Mouse (Mus musculus) CH12.LX (cell line): ENCODE data around the gene Hist1h2ae. TPM values are rescaled to one million over a fixed set of nuclear protein-coding genes. Genes with fewer than 3 reads are reported as not detected.
"Not testable (repeated sequence)": the region's sequence is repeated elsewhere in the genome, so short reads cannot be mapped to it uniquely, and the experiment has no call there.

Experiments
- DNase-seq: peaks from one replicate; pipeline ENCODE4 v3.0.0-alpha.2; 2013; ENCODE audit errors: extremely low read depth
- H3K27ac ChIP-seq: 2 replicates; pipeline ENCODE4 v1.5.1; 2012; ENCODE audit warnings: low read depth, mild to moderate bottlenecking, control low read depth, moderate library complexity; ENCODE audit not compliant: insufficient read depth
- H3K27me3 ChIP-seq: replicated peaks from 2 replicates; pipeline ENCODE3; 2012; ENCODE audit warnings: inconsistent platforms
- H3K36me3 ChIP-seq, 2 experiments: replicated peaks in 1 of 2; 2 replicates each; pipeline versions ENCODE3 to v1.6.1; 2012; ENCODE audit warnings: inconsistent platforms in 1 of 2, low read length in 1 of 2, mild to moderate bottlenecking in 1 of 2, mixed read lengths in 1 of 2, moderate library complexity in 1 of 2; ENCODE audit not compliant: control insufficient read depth in 1 of 2, insufficient read depth in 1 of 2
- H3K4me1 ChIP-seq, 2 experiments: 2 replicates each; pipeline ENCODE4 v1.6.1; 2012; ENCODE audit warnings: inconsistent platforms in 1 of 2, moderate library complexity in 1 of 2; ENCODE audit not compliant: insufficient read depth in 2 of 2, control insufficient read depth in 1 of 2
- H3K4me2 ChIP-seq: 2 replicates; pipeline ENCODE4 v1.6.1; 2012; ENCODE audit warnings: low read depth, mild to moderate bottlenecking, control low read depth; ENCODE audit not compliant: poor library complexity, insufficient read depth, severe bottlenecking
- H3K4me3 ChIP-seq, 3 experiments: fragments of 150-350 bp in 1 of 3; sonication (generic) in 1 of 3; replicated peaks in 1 of 3; 2 replicates each; pipeline versions ENCODE3 to v1.5.1; 2011 to 2012; ENCODE audit warnings: low read depth in 2 of 3, low read length in 2 of 3, mild to moderate bottlenecking in 2 of 3, moderate library complexity in 2 of 3, control low read depth in 1 of 3, improper control_type of control experiment in 1 of 3, inconsistent platforms in 1 of 3, mixed read lengths in 1 of 3; ENCODE audit not compliant: poor library complexity in 1 of 3
- H3K79me2 ChIP-seq: replicated peaks from 2 replicates; pipeline ENCODE4 v1.6.1; 2012; ENCODE audit warnings: mild to moderate bottlenecking, moderate library complexity; ENCODE audit not compliant: control insufficient read depth, poor library complexity, insufficient read depth, severe bottlenecking; ENCODE audit errors: extremely low read depth
- H3K9ac ChIP-seq: 2 replicates; pipeline ENCODE4 v1.6.1; 2012; ENCODE audit warnings: low read depth, mild to moderate bottlenecking, control low read depth, moderate library complexity; ENCODE audit not compliant: insufficient read depth
- H3K9me3 ChIP-seq: replicated peaks from 2 replicates; pipeline ENCODE3; 2012; ENCODE audit warnings: low read length, inconsistent platforms, mixed read lengths
- BHLHE40 ChIP-seq: IDR thresholded peaks from 2 replicates; pipeline ENCODE4 v1.6.1; 2011; ENCODE audit warnings: mild to moderate bottlenecking, low read depth, low read length, improper control_type of control experiment
- CHD1 ChIP-seq: IDR thresholded peaks from 2 replicates; pipeline ENCODE4 v1.6.1; 2012; ENCODE audit warnings: low read depth, low read length, improper control_type of control experiment, inconsistent platforms
- E2F4 ChIP-seq: IDR thresholded peaks from 2 replicates; pipeline ENCODE4 v1.6.1; 2011; ENCODE audit warnings: low read depth, low read length, improper control_type of control experiment; ENCODE audit not compliant: insufficient replicate concordance
- ELF1 ChIP-seq: IDR thresholded peaks from 2 replicates; pipeline ENCODE4 v1.6.1; 2014; ENCODE audit warnings: low read depth, mild to moderate bottlenecking, inconsistent platforms, low read length, improper control_type of control experiment
- EP300 ChIP-seq: IDR thresholded peaks from 2 replicates; pipeline ENCODE4 v1.6.1; 2011; ENCODE audit warnings: low read length, improper control_type of control experiment
- ETS1 ChIP-seq: conservative IDR thresholded peaks from 2 replicates; pipeline ENCODE4 v1.6.1; 2012; ENCODE audit warnings: low read depth, mild to moderate bottlenecking, inconsistent platforms, low read length, improper control_type of control experiment, moderate library complexity
- GABPA ChIP-seq: IDR thresholded peaks from 2 replicates; pipeline ENCODE4 v1.6.1; 2012; ENCODE audit warnings: low read depth, low read length, improper control_type of control experiment, inconsistent platforms; ENCODE audit not compliant: insufficient replicate concordance
- HCFC1 ChIP-seq: IDR thresholded peaks from 2 replicates; pipeline ENCODE4 v1.6.1; 2012; ENCODE audit warnings: low read depth, mild to moderate bottlenecking, inconsistent platforms, low read length, improper control_type of control experiment
- IRF4 ChIP-seq: IDR thresholded peaks from 2 replicates; pipeline ENCODE4 v1.6.1; 2014; ENCODE audit warnings: low read depth, mild to moderate bottlenecking, inconsistent platforms, low read length, improper control_type of control experiment
- KAT2A ChIP-seq: IDR thresholded peaks from 2 replicates; pipeline ENCODE4 v1.6.1; 2012; ENCODE audit warnings: low read length, improper control_type of control experiment, inconsistent platforms; ENCODE audit not compliant: insufficient replicate concordance
- MAZ ChIP-seq: IDR thresholded peaks from 2 replicates; pipeline ENCODE4 v1.6.1; 2012; ENCODE audit warnings: low read depth, mild to moderate bottlenecking, inconsistent platforms, low read length, improper control_type of control experiment, moderate library complexity
- MEF2A ChIP-seq: IDR thresholded peaks from 2 replicates; pipeline ENCODE4 v1.6.1; 2014; ENCODE audit warnings: low read depth, mild to moderate bottlenecking, inconsistent platforms, low read length, improper control_type of control experiment, borderline replicate concordance
- MXI1 ChIP-seq: IDR thresholded peaks from 2 replicates; pipeline ENCODE4 v1.6.1; 2011; ENCODE audit warnings: mild to moderate bottlenecking, low read depth, low read length, improper control_type of control experiment
- NELFE ChIP-seq: IDR thresholded peaks from 2 replicates; pipeline ENCODE4 v1.6.1; 2011; ENCODE audit warnings: low read depth, low read length, improper control_type of control experiment
- NRF1 ChIP-seq: IDR thresholded peaks from 2 replicates; pipeline ENCODE4 v1.6.1; 2014; ENCODE audit warnings: low read depth, mild to moderate bottlenecking, inconsistent platforms, low read length, improper control_type of control experiment, moderate library complexity
- PAX5 ChIP-seq: IDR thresholded peaks from 2 replicates; pipeline ENCODE4 v1.6.1; 2012; ENCODE audit warnings: low read length, inconsistent platforms, mixed read lengths
- POLR2A ChIP-seq: IDR thresholded peaks from 2 replicates; pipeline ENCODE4 v1.6.1; 2011; ENCODE audit warnings: low read depth, mild to moderate bottlenecking, improper control_type of control experiment, low read length
- POLR2AphosphoS2 ChIP-seq: IDR thresholded peaks from 2 replicates; pipeline ENCODE4 v1.6.1; 2011; ENCODE audit warnings: low read depth, low read length, improper control_type of control experiment
- RAD21 ChIP-seq: IDR thresholded peaks from 2 replicates; pipeline ENCODE4 v1.6.1; 2011; ENCODE audit warnings: low read depth, mild to moderate bottlenecking, low read length, improper control_type of control experiment, moderate library complexity
- RCOR1 ChIP-seq: conservative IDR thresholded peaks from 2 replicates; pipeline ENCODE4 v1.6.1; 2012; ENCODE audit warnings: low read depth, mild to moderate bottlenecking, inconsistent platforms, low read length, improper control_type of control experiment
- SIN3A ChIP-seq: IDR thresholded peaks from 2 replicates; pipeline ENCODE4 v1.6.1; 2012; ENCODE audit warnings: low read length, improper control_type of control experiment, inconsistent platforms
- SMC3 ChIP-seq: IDR thresholded peaks from 2 replicates; pipeline ENCODE4 v1.6.1; 2011; ENCODE audit warnings: low read depth, low read length, improper control_type of control experiment
- TBP ChIP-seq: conservative IDR thresholded peaks from 2 replicates; pipeline ENCODE4 v1.6.1; 2011; ENCODE audit warnings: low read depth, low read length, improper control_type of control experiment
- UBTF ChIP-seq: IDR thresholded peaks from 2 replicates; pipeline ENCODE4 v1.6.1; 2012; ENCODE audit warnings: low read depth, mild to moderate bottlenecking, inconsistent platforms, low read length, improper control_type of control experiment, moderate library complexity
- USF2 ChIP-seq: conservative IDR thresholded peaks from 2 replicates; pipeline ENCODE4 v1.6.1; 2011; ENCODE audit warnings: low read depth, low read length, improper control_type of control experiment
- ZC3H11A ChIP-seq: IDR thresholded peaks from 2 replicates; pipeline ENCODE4 v1.6.1; 2012; ENCODE audit warnings: low read depth, mild to moderate bottlenecking, inconsistent platforms, low read length, improper control_type of control experiment
- ZMIZ1 ChIP-seq: IDR thresholded peaks from 2 replicates; pipeline ENCODE4 v1.6.1; 2012; ENCODE audit warnings: low read depth, mild to moderate bottlenecking, inconsistent platforms, low read length, improper control_type of control experiment
- ZNF384 ChIP-seq: IDR thresholded peaks from 2 replicates; pipeline ENCODE4 v1.6.1; 2012; ENCODE audit warnings: low read depth, low read length, improper control_type of control experiment, inconsistent platforms
- dilution Hi-C: fragments of 300-500 bp; cut with MboI; formaldehyde crosslinking; loops from 2 replicates; pipeline ENCODE4 v1.14.3; 2020; ENCODE audit warnings: low sequenced_read_pairs; ENCODE audit not compliant: extremely low pct_unique_long_range_greater_than_20kb, extremely low pct_ligation_motif_present
- in situ Hi-C: fragments of 300-500 bp; cut with MboI; formaldehyde crosslinking; loops from 3 replicates; pipeline ENCODE4 v1.14.3; 2019; ENCODE audit warnings: low sequenced_read_pairs, low pct_ligation_motif_present, low pct_unique_long_range_greater_than_20kb, mixed read lengths
- polyA plus RNA-seq: library from polyadenylated mRNA; unstranded; fragments of >175 nt; gene quantifications from 2 replicates; pipeline ENCODE4 v1.2.1, GENCODE M21; 2012; ENCODE audit warnings: low read depth; ENCODE audit not compliant: insufficient read length
- total RNA-seq, 2 experiments: library from RNA; depleted of rRNA; stranded (reverse); fragments of 300-350 nt in 1 of 2; fragments of >200 nt in 1 of 2; gene quantifications; 2 replicates each; pipeline ENCODE4 v1.2.3; 2012 to 2014

The Hist1h2ae gene
- total and polyA plus RNA-seq, 3 experiments, result 3.5 to 648 (median 16.3) TPM

DNA sequence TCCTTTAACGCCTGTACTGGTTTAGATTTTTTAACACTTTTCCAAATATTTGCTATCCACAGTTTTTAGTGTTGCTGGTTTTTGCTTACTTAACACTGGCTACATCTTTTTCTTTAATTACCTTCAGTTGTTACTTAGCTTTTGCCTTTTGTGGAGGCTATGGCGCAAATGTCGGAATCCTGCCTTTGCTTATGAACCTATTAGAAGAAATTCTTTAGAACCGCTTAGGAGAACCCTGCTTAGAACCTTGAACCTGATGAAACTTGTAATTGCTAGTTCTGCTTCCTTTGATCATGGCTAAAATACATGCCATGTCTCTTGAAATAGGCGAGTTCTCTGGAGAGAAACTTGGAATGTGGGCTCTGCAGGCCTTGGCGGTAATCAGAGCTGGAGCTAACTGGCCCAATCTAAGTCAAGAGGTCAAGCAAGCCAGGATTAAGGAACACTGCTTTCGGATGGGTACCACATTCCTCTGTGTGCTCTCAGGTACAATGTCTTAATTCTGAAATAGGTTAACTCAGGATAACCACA lies 5.4 kb upstream of the Hist1h2ae start (continued):
- peak; percentile 50; the same call in 1 of the 2 replicates for TF ChIP-seq SIN3A
- peak; percentile 96 for TF ChIP-seq CHD1
- TF ChIP-seq NELFE, result peak; percentile 63
- TF ChIP-seq BHLHE40, result no peak
- TF ChIP-seq SMC3, result no peak; the same call in 1 of the 2 replicates
- TF ChIP-seq GABPA, result no peak
- TF ChIP-seq KAT2A, result no peak
- TF ChIP-seq ETS1, result no peak
- no peak for TF ChIP-seq PAX5
- no peak for TF ChIP-seq RAD21

DNA sequence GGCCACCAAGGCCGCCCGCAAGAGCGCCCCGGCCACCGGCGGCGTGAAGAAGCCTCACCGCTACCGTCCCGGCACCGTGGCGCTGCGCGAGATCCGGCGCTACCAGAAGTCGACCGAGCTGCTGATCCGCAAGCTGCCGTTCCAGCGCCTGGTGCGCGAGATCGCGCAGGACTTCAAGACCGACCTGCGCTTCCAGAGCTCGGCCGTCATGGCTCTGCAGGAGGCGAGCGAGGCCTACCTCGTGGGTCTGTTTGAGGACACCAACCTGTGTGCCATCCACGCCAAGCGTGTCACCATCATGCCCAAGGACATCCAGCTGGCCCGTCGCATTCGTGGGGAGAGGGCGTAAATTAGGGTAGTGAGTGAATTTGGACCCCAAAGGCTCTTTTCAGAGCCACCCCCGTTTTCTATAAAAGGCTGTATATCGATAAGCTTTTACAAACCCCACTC lies 4.9 kb upstream of the Hist1h2ae start:
- peak overlapping the region; percentile 88 for H3K9ac ChIP-seq
- in situ Hi-C loops, H3K79me2 ChIP-seq, H3K9me3 ChIP-seq, H3K27me3 ChIP-seq, dilution Hi-C loops, DNase-seq, H3K36me3 ChIP-seq: not testable (repeated sequence)
- H3K4me3 ChIP-seq, result peak overlapping the region; percentile 19 to 69 (median 46)
- peak; percentile 6; the same call in 1 of the 2 replicates for TF ChIP-seq MXI1
- TF ChIP-seq POLR2A, result peak; percentile 92
- 0 out of 2 replicates have a peak, but pooled peaks have one; percentile 6 for TF ChIP-seq HCFC1
- peak; percentile 91 for TF ChIP-seq UBTF
- peak; percentile 83 for TF ChIP-seq NELFE
- TF ChIP-seq ZMIZ1, result peak; percentile 98
- TF ChIP-seq SIN3A, result peak; percentile 8; the same call in 1 of the 2 replicates
- peaks cover 0 to 20% of the 10 kb centered on the region in 2 experiments; a peak in 2 of 4 replicates for H3K4me1 ChIP-seq
- peak overlapping the region; percentile 87 for H3K27ac ChIP-seq
- peak overlapping the region; percentile 58; the same call in 1 of the 2 replicates for H3K4me2 ChIP-seq

DNA sequence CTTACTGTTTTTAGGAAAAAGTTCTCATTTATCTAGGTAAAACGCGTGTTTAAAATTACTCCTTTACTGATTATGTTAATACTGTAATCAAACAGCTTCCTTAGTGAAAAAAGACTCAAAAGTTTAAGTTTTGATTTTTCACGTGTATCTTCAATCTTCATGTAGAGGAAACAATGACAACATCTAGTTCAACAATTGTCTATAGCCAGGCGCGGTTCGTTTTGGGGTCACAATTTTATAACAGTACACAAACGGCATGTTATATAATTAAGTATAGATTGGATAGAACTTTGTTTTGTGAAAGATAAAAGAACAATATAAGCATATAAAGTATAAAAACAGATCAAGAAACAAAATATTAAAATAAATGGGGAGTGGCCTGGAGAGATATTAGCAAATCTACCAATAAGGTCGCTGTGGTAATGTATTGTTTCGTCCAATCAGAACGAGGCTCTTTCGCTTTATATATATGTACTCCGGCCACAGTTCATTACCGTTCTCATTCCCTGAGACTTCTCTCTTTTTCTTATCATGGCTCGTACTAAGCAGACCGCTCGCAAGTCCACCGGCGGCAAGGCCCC lies 4.3 kb upstream of the Hist1h2ae start, which contains the start of gene Hist1h3d:
Hist1h3d (plus strand) TSS at position 493 of the 581 bp plus-strand sequence.
- dilution Hi-C loops (no loop called here), in situ Hi-C loops (no loop called here)
- peak; percentile 92 for DNase-seq
- TF ChIP-seq MAZ (no peak), ELF1 (no peak), ZC3H11A (no peak), EP300 (no peak), KAT2A (no peak), MXI1 (0 out of 2 replicates have a peak, but pooled peaks have one; percentile 51), NELFE (peak; percentile 95), RCOR1 (no peak; the same call in 1 of the 2 replicates), NRF1 (no peak), BHLHE40 (peak; percentile 26; the same call in 1 of the 2 replicates), ZNF384 (0 out of 2 replicates have a peak, but pooled peaks have one; percentile 24), ZMIZ1 (peak; percentile 97), TBP (peak; percentile 99), USF2 (no peak), MEF2A (no peak), IRF4 (no peak), E2F4 (no peak), POLR2AphosphoS2 (peak; percentile 5; the same call in 1 of the 2 replicates), HCFC1 (no peak)

More for the DNA sequence above, 4.3 kb upstream of the Hist1h2ae start, which contains the start of gene Hist1h3d:
- peak within 1 kb of the TSS; percentile 88 for H3K9ac ChIP-seq
- H3K36me3 ChIP-seq, result no peaks in the 10 kb centered on the region
- H3K9me3 ChIP-seq, result no peaks in the 10 kb centered on the region
- H3K27ac ChIP-seq, result peak within 1 kb of the TSS; percentile 87
- H3K4me3 ChIP-seq, result peak within 1 kb of the TSS; percentile 19 to 69 (median 46)
- peak within 1 kb of the TSS; percentile 58 for H3K4me2 ChIP-seq
- H3K27me3 ChIP-seq, result no peaks in the 10 kb centered on the region
- peaks cover 0 to 15% of the 10 kb centered on the region in 2 experiments; a peak in 2 of 4 replicates for H3K4me1 ChIP-seq
- no peaks in the 10 kb centered on the region for H3K79me2 ChIP-seq
